Mouse (Mus musculus) layer of hippocampus, postnatal 14 days (tissue): ENCODE measurements around the gene Bend3. TPM values are rescaled to one million over a fixed set of nuclear protein-coding genes. Genes with fewer than 3 reads are reported as not detected.

Source experiments
- DNase-seq, 2 experiments: peaks; one replicate each; pipeline ENCODE4 v3.0.0; 2021 to 2022; ENCODE audit warnings: low spot score in 2 of 2, mixed read lengths in 1 of 2
- long read RNA-seq, 2 experiments: library from polyadenylated mRNA; stranded (forward); transcript quantifications; one replicate each; pipeline ENCODE4 v2.0.0; 2021
- total RNA-seq, 2 experiments: library from RNA; stranded (reverse); gene quantifications; 2 replicates each; pipeline ENCODE4 v1.2.3; 2021

The Bend3 gene
- total RNA-seq, result 1 to 10 TPM; 6.3 to 7.6 TPM
- long read RNA-seq, experiment 1, result 0 reads
- long read RNA-seq, experiment 2, result 0 reads

DNA sequence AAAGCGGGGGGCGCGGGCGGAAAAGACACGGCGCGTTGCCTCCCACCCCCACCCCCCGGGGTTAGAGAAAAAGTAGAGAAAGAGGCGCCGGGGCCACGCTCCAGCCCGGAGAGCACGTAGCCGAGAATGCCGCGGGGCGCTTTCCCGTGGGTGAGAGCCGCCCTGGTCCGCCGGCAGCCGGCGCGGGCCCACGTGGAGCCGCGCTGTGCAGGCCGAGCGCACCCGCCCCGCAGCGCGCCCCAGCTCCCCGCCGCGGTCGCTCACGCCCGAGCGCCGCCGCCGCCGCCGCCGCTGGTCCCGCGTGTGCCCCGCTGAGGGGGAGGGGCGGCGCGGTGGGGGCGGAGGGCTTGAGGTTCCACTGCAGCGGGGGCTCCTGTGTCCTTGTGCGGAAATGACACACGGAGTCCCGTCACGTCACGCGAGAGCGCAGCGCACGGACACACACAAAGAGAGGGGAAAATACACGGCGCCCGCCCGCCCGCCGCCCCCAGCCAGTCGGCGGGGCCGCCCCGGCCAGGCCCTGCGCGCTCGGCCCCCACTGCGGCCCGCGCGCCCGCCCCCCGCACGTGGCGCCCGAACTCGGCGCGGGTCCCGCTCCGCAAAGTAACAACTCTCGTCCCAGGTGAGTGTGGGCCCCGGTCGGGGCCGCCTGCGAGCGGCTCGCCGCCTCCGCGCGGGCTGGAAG is at the start of gene Bend3:
Gene Bend3, plus strand, starts transcription at position 81 of the 685 bp plus-strand sequence.
- peak; percentile 53 to 61 for DNase-seq

DNA sequence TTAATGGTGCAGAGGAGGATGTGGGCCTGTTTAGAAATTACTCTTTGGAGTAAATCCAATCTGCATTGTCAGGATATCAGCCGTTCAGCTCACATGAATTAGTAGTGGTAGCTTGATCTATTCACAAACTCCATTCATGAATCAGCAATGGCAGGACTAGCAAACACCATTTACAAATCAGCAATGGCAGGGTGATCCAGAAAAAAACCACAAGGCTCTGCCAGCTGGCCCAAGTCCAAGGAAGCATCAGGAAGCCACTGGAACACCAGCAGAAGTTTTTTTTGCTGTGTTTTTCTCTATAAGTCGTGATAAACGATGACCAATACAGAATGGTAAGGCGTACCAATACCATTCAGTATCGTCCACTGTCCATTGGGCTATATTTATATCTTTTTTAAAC is 48.0 kb upstream of the Bend3 start:
- DNase-seq, result no peak

GRCm38 (mm10) chr10:43434326-43434725 is 44.3 kb upstream of the Bend3 start:
- DNase-seq, result no peak

DNA sequence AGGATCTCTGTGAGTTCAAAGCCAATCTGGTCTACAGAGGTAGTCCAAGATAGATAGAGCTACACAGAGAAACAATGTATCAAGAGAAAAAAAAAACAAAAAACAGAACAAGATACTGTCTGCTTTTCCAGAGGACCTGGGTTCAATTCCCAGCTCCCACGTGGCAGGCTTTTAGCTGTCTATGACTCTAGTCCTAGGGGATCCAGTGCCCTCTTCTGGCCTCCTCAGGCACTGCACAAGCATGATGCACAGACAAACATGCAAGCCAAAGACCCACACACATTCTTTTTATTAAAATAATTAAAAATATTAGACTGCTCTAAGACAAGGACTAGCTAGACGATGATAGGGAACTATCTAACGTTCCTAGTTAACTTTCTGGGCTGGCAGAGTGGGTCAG is 42.9 kb upstream of the Bend3 start:
- no peak for DNase-seq

DNA sequence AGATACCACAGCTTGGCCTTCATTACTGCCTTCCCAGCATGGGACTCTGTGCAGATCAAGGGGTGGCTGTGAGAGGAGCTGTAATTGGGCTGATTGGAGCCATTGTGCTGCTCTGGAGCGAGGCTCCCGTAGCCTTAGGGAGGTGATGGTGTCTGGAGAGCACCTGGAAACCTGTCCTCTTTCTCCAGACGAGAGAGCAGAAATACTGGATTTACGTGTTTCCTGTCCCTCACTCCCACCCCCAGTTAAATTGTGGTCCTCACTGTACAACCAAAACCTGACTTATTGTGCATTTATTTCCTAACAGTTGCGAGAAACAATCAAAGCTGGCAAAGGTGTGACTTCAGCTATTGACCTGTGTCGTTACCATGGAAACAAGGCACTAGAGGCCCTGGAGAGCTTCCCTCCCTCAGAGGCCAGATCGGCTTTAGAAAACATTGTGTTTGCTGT is 39.1 kb upstream of the Bend3 start:
- no peak for DNase-seq

DNA sequence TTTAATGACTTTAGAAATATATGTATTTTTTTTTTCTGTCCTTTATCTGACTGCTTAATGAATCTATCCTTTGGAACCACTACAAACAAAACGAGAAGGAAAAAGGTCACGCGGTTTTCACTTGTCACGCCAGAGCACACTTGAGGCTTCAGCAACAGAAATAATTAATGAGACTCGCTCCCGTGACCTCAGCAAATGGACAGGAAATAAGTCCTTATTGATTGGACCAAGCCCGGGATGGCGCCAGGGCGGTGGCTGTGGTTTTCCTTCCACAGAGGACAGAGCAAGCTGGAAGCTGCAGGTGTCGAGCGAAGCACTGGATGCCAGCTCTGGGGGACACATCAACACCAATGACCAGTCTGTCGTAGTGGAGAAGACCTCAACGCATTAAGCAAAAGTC is 38.6 kb upstream of the Bend3 start:
- no peak for DNase-seq

- DNase-seq, result no peak
Observed at GRCm38 (mm10) chr10:43440981-43441740, 37.5 kb upstream of the Bend3 start.

DNA sequence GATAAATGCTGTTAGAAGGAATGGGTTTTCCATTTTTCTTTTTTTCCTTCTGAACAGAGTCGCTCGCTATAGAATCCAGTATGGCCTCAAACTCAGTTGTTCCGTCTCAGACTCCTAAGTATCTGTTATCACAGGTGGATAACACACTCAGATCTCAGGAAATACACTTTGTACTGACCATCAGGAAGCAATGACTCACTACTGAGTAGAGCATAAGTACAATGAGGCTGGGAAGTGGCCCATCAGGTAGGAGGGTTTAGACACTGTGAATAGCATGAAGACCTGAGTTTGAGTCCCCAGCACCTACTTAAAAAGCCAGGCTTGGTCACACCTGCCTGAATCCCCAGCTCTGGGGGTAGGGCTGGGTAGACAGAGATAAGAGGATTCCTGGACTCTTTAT is 30.0 kb upstream of the Bend3 start:
- DNase-seq, result no peak

GRCm38 (mm10) chr10:43451848-43452662 is 26.6 kb upstream of the Bend3 start:
- peak; percentile 70 to 80 for DNase-seq

- DNase-seq, result no peak
Observed at GRCm38 (mm10) chr10:43452663-43452996, 26.0 kb upstream of the Bend3 start.

- DNase-seq, result no peak
Observed at GRCm38 (mm10) chr10:43454219-43454618, 24.4 kb upstream of the Bend3 start.

- no peak for DNase-seq
Observed at GRCm38 (mm10) chr10:43454671-43455070, 24.0 kb upstream of the Bend3 start.

DNA sequence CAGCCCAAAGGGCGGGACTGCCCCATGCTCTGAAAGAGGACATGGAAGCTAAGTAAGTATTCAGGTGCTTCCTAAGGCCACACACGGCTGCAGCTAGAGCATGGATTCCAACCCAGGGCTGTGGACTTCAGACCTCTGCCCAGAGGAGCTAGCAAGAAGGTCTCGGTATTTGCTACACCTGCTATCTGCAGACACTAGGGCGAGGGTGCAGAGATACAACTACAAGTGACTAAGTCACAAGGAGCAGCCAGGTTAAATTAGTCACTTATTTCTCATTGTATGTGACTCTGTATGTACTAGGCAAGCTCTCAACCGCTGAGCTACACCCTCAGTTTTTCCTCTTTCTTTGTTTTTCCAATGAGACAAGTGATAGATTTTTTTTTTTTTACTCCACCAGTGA is 15.8 kb upstream of the Bend3 start:
- DNase-seq, result no peak

DNA sequence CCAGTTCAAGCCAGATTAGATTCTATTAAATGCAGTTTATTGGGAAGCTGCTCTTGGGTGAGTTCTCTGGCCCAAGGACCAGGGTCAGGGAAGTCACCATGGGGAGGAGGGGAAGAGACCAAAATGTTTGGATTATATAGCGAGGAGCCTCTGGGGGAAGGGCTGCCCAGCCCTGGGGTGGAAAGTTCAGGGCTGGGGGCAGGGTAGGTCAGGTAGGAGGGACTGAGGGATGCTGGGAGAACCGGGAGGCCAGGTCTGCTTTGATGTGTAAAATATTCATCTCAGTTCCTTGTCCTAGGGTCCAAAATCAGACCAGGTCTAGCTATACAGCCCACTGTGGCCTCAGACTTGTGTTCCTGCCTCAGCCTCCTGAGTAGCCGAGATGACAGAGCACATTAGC is 15.4 kb upstream of the Bend3 start:
- DNase-seq, result no peak

- DNase-seq, result no peak
Observed at GRCm38 (mm10) chr10:43466223-43466622, 12.4 kb upstream of the Bend3 start.

DNA sequence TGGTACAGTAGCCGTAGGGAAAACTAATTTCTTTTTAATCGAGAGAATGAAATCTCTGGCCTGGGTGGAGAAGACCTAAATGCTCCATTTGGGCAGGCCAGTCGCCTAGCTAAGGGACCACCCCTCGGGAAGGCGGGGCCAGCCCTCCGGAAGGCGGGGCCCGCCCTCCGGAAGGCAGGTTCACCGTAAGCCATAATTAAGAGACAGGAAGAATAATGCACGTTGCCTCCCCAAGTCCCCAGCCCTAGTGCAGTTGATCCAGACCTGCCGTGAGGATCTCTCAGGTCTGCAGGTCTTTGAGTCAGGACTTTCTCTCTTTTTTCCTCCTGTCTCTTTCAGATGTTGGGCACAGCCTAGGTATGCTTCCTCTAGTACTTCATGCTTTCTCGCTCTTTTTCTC is 11.0 kb upstream of the Bend3 start:
- DNase-seq, result no peak

- no peak for DNase-seq
Observed at GRCm38 (mm10) chr10:43468293-43468692, 10.3 kb upstream of the Bend3 start.

GRCm38 (mm10) chr10:43475376-43475775 is 3.3 kb upstream of the Bend3 start:
- peak; percentile 19 to 20 for DNase-seq

GRCm38 (mm10) chr10:43477459-43477858 is 1.2 kb upstream of the Bend3 start:
- no peak for DNase-seq

DNA sequence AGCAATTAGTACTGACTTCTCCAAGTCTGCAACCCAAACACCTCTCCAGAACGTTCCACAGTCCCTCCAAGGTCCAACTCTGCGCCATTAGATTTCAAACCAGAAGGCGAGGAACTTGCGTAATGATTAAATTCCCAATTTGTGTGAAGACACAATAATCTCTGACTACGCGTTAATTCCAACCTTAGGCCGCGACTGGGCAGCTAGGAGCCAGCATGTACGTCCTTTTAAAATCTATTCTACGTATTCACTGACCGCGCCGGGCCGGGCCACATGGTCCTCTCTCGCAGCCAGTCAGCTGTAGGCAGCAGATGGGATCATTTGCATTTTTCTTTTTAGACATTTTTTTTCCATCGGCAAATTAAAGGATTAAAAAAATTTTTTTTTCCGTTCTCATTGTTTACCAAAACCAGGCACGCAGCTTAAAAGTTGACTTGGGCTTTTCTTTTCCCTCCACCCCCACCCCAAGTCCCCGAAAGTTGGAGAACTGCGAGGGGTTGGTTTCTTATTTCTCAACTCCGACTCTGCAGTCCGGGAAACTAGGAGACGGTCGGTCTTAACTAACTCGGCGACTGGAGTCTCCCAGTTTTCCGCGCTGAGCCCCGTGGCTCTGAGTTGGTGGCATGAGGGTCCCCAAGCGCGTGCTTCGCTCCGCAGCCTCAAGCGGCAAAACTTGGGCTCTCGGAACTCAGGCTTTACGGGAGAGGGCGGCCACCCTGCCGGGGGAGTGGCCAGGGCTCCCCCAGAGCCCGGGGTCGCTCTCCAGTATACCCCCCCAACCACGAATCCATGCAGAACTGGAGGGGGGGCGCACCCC is 558 bp upstream of the Bend3 start:
- peak; percentile 36 to 48 for DNase-seq
